Mouse (Mus musculus) neural tube, postnatal 0 days (tissue): ENCODE data around the gene Hpcal4. TPM values are rescaled to one million over a fixed set of nuclear protein-coding genes. Genes with fewer than 3 reads are reported as not detected.

ENCODE experiments used
- polyA plus RNA-seq: library from polyadenylated mRNA; unstranded; fragments of >200 nt; fragmentation: Nextera tagmentation; extraction: Ambion mirVana; gene quantifications from 2 replicates; pipeline ENCODE4 v1.2.1, GENCODE M21; 2015

Hpcal4 gene
- polyA plus RNA-seq: 62.2 and 66.7 TPM in 2 replicates

DNA sequence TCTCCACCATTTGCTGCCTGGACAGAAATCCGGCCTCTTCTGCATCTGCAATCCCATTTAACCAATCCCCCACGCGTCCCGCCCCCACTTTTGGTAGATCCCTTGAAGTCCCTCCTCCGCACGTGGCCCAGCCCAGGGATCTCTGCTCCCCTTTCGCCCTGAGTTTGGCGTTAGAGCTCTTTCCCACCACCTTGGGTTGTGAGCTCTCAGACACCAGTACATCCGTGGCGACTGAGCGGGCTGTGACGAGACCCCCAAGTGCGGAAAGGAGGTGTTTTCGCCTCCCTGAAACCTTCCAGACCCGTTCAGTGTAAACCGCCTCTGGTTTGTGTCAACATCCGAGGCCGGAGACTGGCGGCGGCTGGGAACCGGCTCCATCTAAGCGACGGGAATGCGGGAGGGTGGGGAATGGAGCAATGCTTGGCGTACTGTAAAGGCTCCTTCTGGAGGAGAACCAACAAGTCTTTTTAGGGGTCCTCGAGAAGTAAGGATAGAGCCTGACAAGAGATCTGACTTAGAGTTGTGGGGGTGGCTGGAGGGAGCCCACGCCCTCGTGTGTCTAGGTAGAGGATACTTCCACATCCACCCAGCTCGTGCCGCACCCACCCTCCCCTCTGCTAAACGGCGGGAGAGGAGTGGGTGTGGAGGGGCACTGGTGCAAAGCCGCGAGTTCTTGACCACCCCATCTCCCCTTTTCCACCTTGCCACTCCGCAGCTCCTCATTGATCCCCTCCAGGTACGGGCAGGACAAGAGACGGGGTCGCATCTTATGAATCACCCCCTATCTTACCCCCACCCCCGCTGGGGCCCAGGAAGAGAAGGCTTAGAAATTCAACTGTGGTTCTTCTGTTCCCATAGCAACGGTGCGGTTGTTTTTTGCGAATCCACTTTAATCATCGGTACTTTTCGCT lies at the start of gene Hpcal4:
Gene Hpcal4, plus strand, starts transcription at position 900 of the 911 bp plus-strand sequence.

DNA sequence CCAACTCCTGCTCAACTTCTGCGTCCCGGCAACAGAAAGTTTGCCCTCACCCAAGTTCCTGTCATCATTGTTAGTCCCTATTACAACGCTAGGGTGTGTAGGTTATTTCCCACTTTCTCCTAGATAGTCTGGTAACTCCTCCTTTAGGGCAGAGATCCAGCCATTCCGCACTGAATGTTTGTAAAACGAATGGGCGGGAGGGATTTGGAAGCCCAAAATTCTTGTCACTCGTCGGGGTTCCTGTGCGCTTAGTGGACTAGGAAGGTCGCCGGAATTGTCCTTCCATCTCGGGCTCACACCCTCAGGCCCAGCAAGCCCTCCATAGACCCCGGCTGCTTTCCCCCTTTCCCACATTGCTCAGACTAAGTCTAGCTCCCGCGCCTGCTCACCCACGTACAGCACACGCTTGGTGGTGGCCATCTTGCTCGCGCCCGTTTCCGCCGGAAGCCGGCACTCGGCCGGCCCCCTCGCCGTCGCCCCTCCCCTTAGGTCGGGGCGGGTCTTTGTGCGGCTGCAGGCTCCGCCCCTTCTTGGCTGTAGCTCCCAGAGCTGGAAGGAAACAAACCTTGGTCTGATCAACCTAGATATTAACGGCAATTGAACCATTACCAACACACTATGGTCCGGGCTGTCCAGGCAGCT lies 43.4 kb upstream of the Hpcal4 start, which contains the start of gene Ppie:
Gene Ppie, minus strand, starts transcription at position 439 of the 642 bp plus-strand sequence.

DNA sequence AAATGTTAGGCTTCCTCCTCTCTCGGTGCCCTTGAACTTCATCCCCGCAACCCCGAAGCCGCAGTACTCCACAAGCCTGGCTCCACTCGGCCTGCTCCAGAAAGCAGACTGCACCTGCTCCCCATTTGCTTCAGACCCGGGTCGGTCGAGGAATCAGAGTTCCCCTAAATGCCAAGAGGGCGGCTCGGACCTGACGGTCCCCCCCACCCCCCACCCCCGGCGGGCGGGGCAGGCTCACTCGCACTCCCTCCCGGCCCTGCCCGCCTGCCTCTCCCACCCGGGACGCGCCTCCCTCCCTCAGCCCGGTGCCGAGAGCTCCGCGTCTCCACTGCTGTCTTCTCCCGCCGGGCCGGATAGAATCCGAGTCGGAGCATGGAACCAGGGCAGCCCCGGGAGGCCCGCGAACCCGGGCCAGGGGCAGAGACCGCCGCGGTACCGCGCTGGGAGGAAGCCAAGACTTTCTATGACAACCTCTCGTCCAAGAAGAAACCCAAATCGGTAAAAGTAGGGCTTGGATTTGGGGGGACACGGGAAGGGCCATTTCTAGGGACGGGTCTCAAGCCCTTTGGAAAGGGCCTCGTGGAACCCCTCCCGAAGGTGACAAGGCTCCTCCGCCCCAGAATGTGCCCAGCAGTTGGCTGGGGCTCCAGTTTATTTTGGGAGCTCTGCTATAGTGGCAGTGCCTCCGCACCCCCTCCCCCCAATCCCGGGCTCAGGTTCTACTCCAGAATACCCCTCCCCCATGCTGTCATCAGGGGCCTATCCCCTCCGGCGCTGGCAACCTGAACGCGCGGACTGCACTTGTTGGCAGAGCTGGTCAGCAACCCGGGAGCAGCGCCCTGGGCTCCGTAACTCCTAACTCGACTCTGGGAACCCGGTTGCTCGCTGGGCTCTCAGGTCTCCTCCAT lies 18.4 kb downstream of the Hpcal4 start, which contains the start of gene Nt5c1a:
Gene Nt5c1a, plus strand, starts transcription at position 319 of the 908 bp plus-strand sequence.

DNA sequence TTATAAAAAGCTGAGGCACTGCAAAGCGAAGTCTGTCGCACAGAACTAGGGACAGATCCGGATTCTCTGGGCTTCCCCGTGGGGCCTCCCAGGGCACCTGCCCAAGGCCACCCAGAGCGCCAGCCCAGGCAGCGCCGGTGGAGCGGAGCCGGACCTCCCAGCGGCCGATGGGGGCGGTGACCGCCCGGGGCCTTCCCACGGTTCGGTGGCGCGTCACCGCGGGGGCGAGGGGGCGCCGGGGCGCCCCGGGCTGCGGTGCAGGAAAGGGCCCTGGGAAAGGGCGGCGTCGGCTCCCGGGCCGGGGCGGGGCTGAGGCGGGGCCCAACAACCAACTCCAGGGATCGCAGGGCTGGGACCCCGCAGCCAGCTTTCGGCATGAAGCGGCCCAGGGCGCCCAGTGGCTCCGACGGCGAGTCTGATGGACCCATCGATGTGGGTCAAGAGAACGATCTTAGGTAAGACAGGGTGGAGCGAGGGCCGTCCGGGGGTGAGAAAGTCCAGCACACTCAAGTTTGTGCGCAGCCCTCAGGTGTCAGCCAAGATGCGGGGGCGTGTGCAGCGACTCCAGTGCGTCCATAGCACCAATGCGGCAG lies 50.6 kb downstream of the Hpcal4 start, which contains the start of gene Heyl:
Gene Heyl, plus strand, starts transcription at position 65 of the 593 bp plus-strand sequence.

Other genes with a start within 250 kb of the Hpcal4 start
- gene Mfsd2a, start 222.0 kb upstream of the Hpcal4 start, polyA plus RNA-seq: 32.7 and 37.5 TPM in 2 replicates
- 27.1 and 28.1 TPM in 2 replicates for gene Mycl, start 187.6 kb upstream of the Hpcal4 start, polyA plus RNA-seq
- gene Trit1, start 166.6 kb upstream of the Hpcal4 start, polyA plus RNA-seq: 17.7 and 19.5 TPM in 2 replicates
- 0.43 and 0.48 TPM in 2 replicates for gene Bmp8b, start 78.1 kb upstream of the Hpcal4 start, polyA plus RNA-seq
- 1.0 and 1.2 TPM in 2 replicates for gene Oxct2b, start 67.0 kb upstream of the Hpcal4 start, polyA plus RNA-seq
- gene Ppie, start 43.3 kb upstream of the Hpcal4 start, polyA plus RNA-seq: 39.8 and 41.7 TPM in 2 replicates
- 0.43 and 0.62 TPM in 2 replicates for gene Nt5c1a, start 18.3 kb downstream of the Hpcal4 start, polyA plus RNA-seq
- gene Heyl, start 50.3 kb downstream of the Hpcal4 start, polyA plus RNA-seq: 4.1 and 4.3 TPM in 2 replicates
- gene Pabpc4, start 79.1 kb downstream of the Hpcal4 start, polyA plus RNA-seq: 20.4 and 22.7 TPM in 2 replicates
- gene Oxct2a, start 140.4 kb downstream of the Hpcal4 start, polyA plus RNA-seq: 0.20 and 0.48 TPM in 2 replicates
- gene Bmp8a, start 160.0 kb downstream of the Hpcal4 start, polyA plus RNA-seq: 0.15 and 0.45 TPM in 2 replicates